Mouse (Mus musculus): ENCODE results near the gene Pnpla1.
A peak's percentile ranks its signal among the peaks of the same experiment; 100 is the strongest.

Gene Pnpla1

GRCm38 (mm10) chr17:28894050-28894767, 36.0 kb downstream of the Pnpla1 start:
- DNase-seq = no peak

GRCm38 (mm10) chr17:28895217-28895875, 37.1 kb downstream of the Pnpla1 start:
- no peak for DNase-seq

GRCm38 (mm10) chr17:28896095-28896780, 38.0 kb downstream of the Pnpla1 start:
- DNase-seq = no peak

- no peak for DNase-seq
These were observed 39.6 kb downstream of the Pnpla1 start for GRCm38 (mm10) chr17:28897817-28898216.

GRCm38 (mm10) chr17:28898249-28898648, 40.0 kb downstream of the Pnpla1 start:
- no peak for DNase-seq

- peak; percentile 80 for DNase-seq
These were observed 41.2 kb downstream of the Pnpla1 start for GRCm38 (mm10) chr17:28899427-28899826.

- DNase-seq = no peak
These were observed 43.3 kb downstream of the Pnpla1 start for GRCm38 (mm10) chr17:28901559-28901958.

- peak; percentile 65 for DNase-seq
These were observed 46.5 kb downstream of the Pnpla1 start for GRCm38 (mm10) chr17:28904546-28905376.

- DNase-seq = no peak
These were observed 47.2 kb downstream of the Pnpla1 start for GRCm38 (mm10) chr17:28905377-28905916.

GRCm38 (mm10) chr17:28907959-28908358, 49.7 kb downstream of the Pnpla1 start:
- no peak for DNase-seq

- DNase-seq = no peak
These were observed 51.2 kb downstream of the Pnpla1 start for GRCm38 (mm10) chr17:28909252-28909941.

GRCm38 (mm10) chr17:28910139-28910538, 51.9 kb downstream of the Pnpla1 start:
- no peak for DNase-seq

- no peak for DNase-seq
These were observed 55.0 kb downstream of the Pnpla1 start for GRCm38 (mm10) chr17:28913200-28913599.

- DNase-seq = no peak
These were observed 55.7 kb downstream of the Pnpla1 start for GRCm38 (mm10) chr17:28913940-28914339.

- no peak for DNase-seq
These were observed 56.9 kb downstream of the Pnpla1 start, which contains the start of gene 4930539E08Rik for GRCm38 (mm10) chr17:28915060-28915628. Gene 4930539E08Rik, minus strand, starts transcription at chr17:28915324.

GRCm38 (mm10) chr17:28916520-28916919, 58.3 kb downstream of the Pnpla1 start:
- DNase-seq = no peak

GRCm38 (mm10) chr17:28921086-28921485, 62.9 kb downstream of the Pnpla1 start:
- no peak for DNase-seq

GRCm38 (mm10) chr17:28922096-28922495, 63.9 kb downstream of the Pnpla1 start:
- no peak for DNase-seq

- DNase-seq = no peak
These were observed 66.9 kb downstream of the Pnpla1 start for GRCm38 (mm10) chr17:28924957-28925595.

- DNase-seq = peak; percentile 89
These were observed 68.2 kb downstream of the Pnpla1 start for GRCm38 (mm10) chr17:28926380-28926779.

Data from cerebellum, adult 9-10 months (tissue).